Mouse (Mus musculus): ENCODE results near the gene Adgrd1. TPM values are rescaled to one million over a fixed set of nuclear protein-coding genes. Genes with fewer than 3 reads are reported as not detected.
A peak's percentile ranks its signal among the peaks of the same experiment; 100 is the strongest.

Adgrd1 gene
- polyA plus RNA-seq, 1 experiment from 2014 or later: 0.21 TPM

DNA sequence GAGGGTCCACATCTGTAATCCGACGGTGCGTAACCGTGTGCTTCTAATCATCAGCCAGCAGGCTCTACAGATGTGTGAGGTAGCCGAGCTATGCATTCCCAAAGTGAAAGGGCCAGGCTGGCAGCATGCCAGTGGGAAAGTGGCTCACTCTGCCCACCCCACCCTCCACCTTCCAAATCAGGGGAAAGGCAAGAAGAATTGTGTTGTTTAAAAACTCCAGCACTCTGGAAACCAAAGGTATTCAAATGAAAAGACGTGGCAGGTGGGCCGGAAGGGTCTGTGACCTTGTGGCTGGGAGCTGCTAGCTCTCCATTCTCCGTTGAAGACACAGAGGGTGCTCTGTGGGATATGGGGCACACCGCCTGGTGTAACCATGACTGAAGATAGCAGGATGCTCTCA, 100.0 kb downstream of the Adgrd1 start:
- Histone ChIP-seq H3K27me3 (ENCODE audit: control insufficient read depth, insufficient read depth, low read depth, low read length) (no peaks in the 10 kb centered on the region), H3K4me2 (ENCODE audit: low read length) (no peak overlapping the region), H3K36me3 (ENCODE audit: control insufficient read depth, insufficient read depth, low read length) (no peaks in the 10 kb centered on the region), H3K9me3 (replicated peaks; ENCODE audit: control insufficient read depth, low read length, poor library complexity, severe bottlenecking) (no peaks in the 10 kb centered on the region), H3K4me1 (ENCODE audit: control insufficient read depth, insufficient read depth, low read length) (peaks cover 11% of the 10 kb centered on the region; the same call in 1 of the 2 replicates), H3K27ac (ENCODE audit: low read length) (no peak overlapping the region), H3K9ac (ENCODE audit: low read depth, low read length) (no peak overlapping the region), H3K4me3 (ENCODE audit: low read depth, low read length) (no peak overlapping the region)
- WGBS: 53% methylated on average over 9 of the region's 9 CpGs
- no peak for ATAC-seq

GRCm38 (mm10) chr5:129196971-129197519, 100.5 kb downstream of the Adgrd1 start:
- ATAC-seq: peak; percentile 17; the same call in 1 of the 2 replicates
- WGBS: 50% methylated on average over 9 of the region's 9 CpGs
- Histone ChIP-seq H3K4me3 (ENCODE audit: low read depth, low read length) (no peak overlapping the region), H3K36me3 (ENCODE audit: control insufficient read depth, insufficient read depth, low read length) (no peaks in the 10 kb centered on the region), H3K9me3 (replicated peaks; ENCODE audit: control insufficient read depth, low read length, poor library complexity, severe bottlenecking) (no peaks in the 10 kb centered on the region), H3K9ac (ENCODE audit: low read depth, low read length) (peak overlapping the region; percentile 38; the same call in 1 of the 2 replicates), H3K27me3 (ENCODE audit: control insufficient read depth, insufficient read depth, low read depth, low read length) (no peaks in the 10 kb centered on the region), H3K4me1 (ENCODE audit: control insufficient read depth, insufficient read depth, low read length) (peaks cover 11% of the 10 kb centered on the region; the same call in 1 of the 2 replicates), H3K4me2 (ENCODE audit: low read length) (no peak overlapping the region), H3K27ac (ENCODE audit: low read length) (0 out of 2 replicates have a peak overlapping the region, but pooled peaks have one; percentile 38)

DNA sequence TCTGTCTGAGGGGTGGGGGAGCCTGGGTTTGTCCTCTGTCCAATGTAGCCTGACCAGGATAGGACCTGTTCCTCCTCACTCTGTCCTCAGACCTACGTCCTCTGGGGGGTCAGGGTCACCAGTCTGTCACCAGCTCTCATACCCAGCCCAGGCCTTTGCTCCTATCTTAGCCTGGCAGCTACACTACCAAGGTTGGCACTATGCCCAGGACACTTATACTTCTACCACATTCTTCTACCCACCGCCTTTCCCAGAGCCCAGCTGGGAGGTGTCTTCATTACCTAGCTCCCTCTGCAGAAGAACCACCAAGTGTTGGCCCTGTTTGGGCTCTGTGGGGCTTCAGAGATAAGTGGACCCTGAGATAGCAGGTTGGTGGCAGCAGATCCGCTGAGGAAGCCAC, 103.6 kb downstream of the Adgrd1 start:
- no peak for ATAC-seq
- 86% methylated on average over 3 of the region's 3 CpGs for WGBS
- H3K27ac ChIP-seq (ENCODE audit: low read length): no peak overlapping the region
- H3K4me2 ChIP-seq (ENCODE audit: low read length): no peak overlapping the region
- H3K4me3 ChIP-seq (ENCODE audit: low read depth, low read length): no peak overlapping the region
- no peaks in the 10 kb centered on the region for H3K9me3 ChIP-seq (replicated peaks; ENCODE audit: control insufficient read depth, low read length, poor library complexity, severe bottlenecking)
- H3K9ac ChIP-seq (ENCODE audit: low read depth, low read length): no peak overlapping the region
- H3K27me3 ChIP-seq (ENCODE audit: control insufficient read depth, insufficient read depth, low read depth, low read length): no peaks in the 10 kb centered on the region
- peaks cover 11% of the 10 kb centered on the region; the same call in 1 of the 2 replicates for H3K4me1 ChIP-seq (ENCODE audit: control insufficient read depth, insufficient read depth, low read length)
- no peaks in the 10 kb centered on the region for H3K36me3 ChIP-seq (ENCODE audit: control insufficient read depth, insufficient read depth, low read length)

DNA sequence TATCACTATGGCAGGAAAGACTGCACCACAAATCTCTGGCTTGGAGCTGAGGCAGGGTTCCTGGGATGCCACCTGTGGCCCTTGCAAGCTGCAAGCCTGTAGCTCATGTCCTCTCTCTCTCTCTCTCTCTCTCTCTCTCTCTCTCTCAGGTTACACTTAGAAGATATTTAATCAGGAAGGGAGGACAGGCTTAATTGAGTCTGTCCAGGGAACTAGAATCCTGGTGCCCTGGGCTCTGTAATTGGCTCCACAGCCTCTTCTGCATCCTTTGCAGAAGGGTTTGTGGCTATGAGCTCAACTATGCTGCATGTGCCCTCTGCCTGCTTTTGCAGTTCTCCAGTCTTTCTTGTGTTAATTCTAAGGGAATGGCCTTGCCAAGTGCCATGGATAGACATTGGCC, 111.7 kb downstream of the Adgrd1 start:
- no peaks in the 10 kb centered on the region for H3K27me3 ChIP-seq (ENCODE audit: control insufficient read depth, insufficient read depth, low read depth, low read length)
- H3K9me3 ChIP-seq (replicated peaks; ENCODE audit: control insufficient read depth, low read length, poor library complexity, severe bottlenecking): no peaks in the 10 kb centered on the region
- ATAC-seq: no peak
- H3K4me2 ChIP-seq (ENCODE audit: low read length): no peak overlapping the region
- no peaks in the 10 kb centered on the region for H3K36me3 ChIP-seq (ENCODE audit: control insufficient read depth, insufficient read depth, low read length)
- H3K27ac ChIP-seq (ENCODE audit: low read length): no peak overlapping the region
- H3K4me3 ChIP-seq (ENCODE audit: low read depth, low read length): no peak overlapping the region
- H3K9ac ChIP-seq (ENCODE audit: low read depth, low read length): no peak overlapping the region
- peaks cover 9% of the 10 kb centered on the region for H3K4me1 ChIP-seq (ENCODE audit: control insufficient read depth, insufficient read depth, low read length)

DNA sequence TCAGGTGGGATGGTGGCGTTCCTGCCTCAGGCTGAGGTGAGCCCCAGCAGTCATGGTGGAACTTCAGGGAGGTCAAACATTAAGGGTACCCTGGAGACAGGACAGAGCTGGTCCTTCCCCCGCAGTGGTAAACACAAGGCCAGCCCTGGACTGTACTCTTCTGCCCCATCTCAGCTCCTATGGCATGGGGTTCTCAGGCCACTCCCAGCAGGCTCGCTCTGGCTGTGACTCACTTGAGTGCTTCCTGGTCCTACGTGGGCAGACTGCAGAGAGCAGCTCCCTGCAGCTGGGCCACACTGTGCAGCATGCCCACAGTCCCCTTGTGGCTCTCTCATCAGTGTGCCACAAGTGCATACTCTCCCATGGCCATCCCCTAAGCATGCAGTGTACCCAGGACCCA, 112.3 kb downstream of the Adgrd1 start:
- H3K27ac ChIP-seq (ENCODE audit: low read length): no peak overlapping the region
- H3K27me3 ChIP-seq (ENCODE audit: control insufficient read depth, insufficient read depth, low read depth, low read length): no peaks in the 10 kb centered on the region
- no peaks in the 10 kb centered on the region for H3K9me3 ChIP-seq (replicated peaks; ENCODE audit: control insufficient read depth, low read length, poor library complexity, severe bottlenecking)
- H3K9ac ChIP-seq (ENCODE audit: low read depth, low read length): no peak overlapping the region
- WGBS: 85% methylated on average over 4 of the region's 4 CpGs
- ATAC-seq: no peak
- no peak overlapping the region for H3K4me3 ChIP-seq (ENCODE audit: low read depth, low read length)
- no peaks in the 10 kb centered on the region for H3K36me3 ChIP-seq (ENCODE audit: control insufficient read depth, insufficient read depth, low read length)
- H3K4me1 ChIP-seq (ENCODE audit: control insufficient read depth, insufficient read depth, low read length): peaks cover 9% of the 10 kb centered on the region
- H3K4me2 ChIP-seq (ENCODE audit: low read length): no peak overlapping the region

GRCm38 (mm10) chr5:129211385-129212031, 115.0 kb downstream of the Adgrd1 start:
- Histone ChIP-seq H3K9ac (ENCODE audit: low read depth, low read length) (peak overlapping the region; percentile 30; the same call in 1 of the 2 replicates), H3K9me3 (replicated peaks; ENCODE audit: control insufficient read depth, low read length, poor library complexity, severe bottlenecking) (no peaks in the 10 kb centered on the region), H3K4me1 (ENCODE audit: control insufficient read depth, insufficient read depth, low read length) (peaks cover 17% of the 10 kb centered on the region), H3K27ac (ENCODE audit: low read length) (no peak overlapping the region), H3K4me2 (ENCODE audit: low read length) (peak overlapping the region; percentile 27; the same call in 1 of the 2 replicates), H3K4me3 (ENCODE audit: low read depth, low read length) (no peak overlapping the region), H3K36me3 (ENCODE audit: control insufficient read depth, insufficient read depth, low read length) (no peaks in the 10 kb centered on the region), H3K27me3 (ENCODE audit: control insufficient read depth, insufficient read depth, low read depth, low read length) (no peaks in the 10 kb centered on the region)
- WGBS: 40% methylated on average over 14 of the region's 14 CpGs
- ATAC-seq: peak; percentile 54; the same call in 1 of the 2 replicates

GRCm38 (mm10) chr5:129214023-129214422, 117.5 kb downstream of the Adgrd1 start:
- H3K27ac ChIP-seq (ENCODE audit: low read length): no peak overlapping the region
- H3K27me3 ChIP-seq (ENCODE audit: control insufficient read depth, insufficient read depth, low read depth, low read length): no peaks in the 10 kb centered on the region
- no peaks in the 10 kb centered on the region for H3K36me3 ChIP-seq (ENCODE audit: control insufficient read depth, insufficient read depth, low read length)
- 0 out of 2 replicates have a peak, but pooled peaks have one; percentile 15 for ATAC-seq
- H3K9me3 ChIP-seq (replicated peaks; ENCODE audit: control insufficient read depth, low read length, poor library complexity, severe bottlenecking): no peaks in the 10 kb centered on the region
- peaks cover 31% of the 10 kb centered on the region for H3K4me1 ChIP-seq (ENCODE audit: control insufficient read depth, insufficient read depth, low read length)
- 51% methylated on average over 9 of the region's 9 CpGs for WGBS
- H3K4me3 ChIP-seq (ENCODE audit: low read depth, low read length): no peak overlapping the region
- no peak overlapping the region for H3K4me2 ChIP-seq (ENCODE audit: low read length)
- no peak overlapping the region for H3K9ac ChIP-seq (ENCODE audit: low read depth, low read length)

DNA sequence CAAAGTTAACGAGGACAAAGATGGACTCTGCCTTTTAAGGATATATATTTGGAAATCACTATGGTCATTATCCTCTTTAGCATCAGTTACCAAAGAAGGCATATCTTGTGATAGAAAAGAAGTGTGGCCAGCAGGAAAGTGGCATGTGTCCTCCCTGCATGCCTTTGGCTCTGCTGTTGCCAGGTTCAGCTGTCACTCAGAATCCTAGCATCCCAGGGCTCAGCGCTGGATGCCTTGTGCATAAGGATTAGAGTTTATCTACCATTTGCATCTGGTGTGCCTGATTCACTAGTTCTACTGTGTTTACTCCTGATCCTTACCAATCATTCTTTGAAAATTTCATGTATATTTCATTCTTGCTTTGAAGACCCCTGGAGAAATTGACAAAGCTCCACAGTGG, 119.5 kb downstream of the Adgrd1 start:
- Histone ChIP-seq H3K4me1 (ENCODE audit: control insufficient read depth, insufficient read depth, low read length) (peaks cover 32% of the 10 kb centered on the region), H3K9me3 (replicated peaks; ENCODE audit: control insufficient read depth, low read length, poor library complexity, severe bottlenecking) (no peaks in the 10 kb centered on the region), H3K4me3 (ENCODE audit: low read depth, low read length) (no peak overlapping the region), H3K9ac (ENCODE audit: low read depth, low read length) (no peak overlapping the region), H3K36me3 (ENCODE audit: control insufficient read depth, insufficient read depth, low read length) (no peaks in the 10 kb centered on the region), H3K27me3 (ENCODE audit: control insufficient read depth, insufficient read depth, low read depth, low read length) (no peaks in the 10 kb centered on the region), H3K27ac (ENCODE audit: low read length) (0 out of 2 replicates have a peak overlapping the region, but pooled peaks have one; percentile 40), H3K4me2 (ENCODE audit: low read length) (no peak overlapping the region)
- WGBS: 76% methylated on average over 2 of the region's 2 CpGs
- no peak for ATAC-seq

- ATAC-seq: no peak
- Histone ChIP-seq H3K9ac (ENCODE audit: low read depth, low read length) (no peak overlapping the region), H3K9me3 (replicated peaks; ENCODE audit: control insufficient read depth, low read length, poor library complexity, severe bottlenecking) (no peaks in the 10 kb centered on the region), H3K4me3 (ENCODE audit: low read depth, low read length) (no peak overlapping the region), H3K4me2 (ENCODE audit: low read length) (peak overlapping the region; percentile 23), H3K36me3 (ENCODE audit: control insufficient read depth, insufficient read depth, low read length) (no peaks in the 10 kb centered on the region), H3K27ac (ENCODE audit: low read length) (no peak overlapping the region), H3K4me1 (ENCODE audit: control insufficient read depth, insufficient read depth, low read length) (peaks cover 24% of the 10 kb centered on the region), H3K27me3 (ENCODE audit: control insufficient read depth, insufficient read depth, low read depth, low read length) (no peaks in the 10 kb centered on the region)
- 11% methylated on average over 22 of the region's 22 CpGs for WGBS
Measured at GRCm38 (mm10) chr5:129217481-129218221, 121.1 kb downstream of the Adgrd1 start.
